ENCODE assay signal across 26 mouse cellular contexts in the genomic region with DNA sequence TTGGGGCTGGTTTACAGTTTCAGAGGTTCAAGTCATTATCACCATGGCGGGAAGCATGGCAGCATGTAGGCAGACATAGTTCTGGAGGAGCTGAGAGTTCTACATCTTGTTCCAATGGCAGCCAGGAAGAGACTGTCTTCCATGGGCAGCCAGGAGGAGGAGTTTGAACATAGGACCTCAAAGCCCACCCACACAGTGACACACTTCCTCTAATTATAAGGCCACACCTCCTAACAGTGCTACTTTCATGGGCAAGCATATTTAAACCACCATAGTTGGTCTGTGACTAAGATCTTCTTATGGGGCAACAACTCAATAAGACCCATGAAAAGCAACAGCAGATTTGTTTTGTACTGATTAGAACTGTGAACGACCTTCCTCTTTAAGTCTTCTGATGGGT. TPM values are rescaled to one million over a fixed set of nuclear protein-coding genes. Genes with fewer than 3 reads are reported as not detected.
DNase-seq lines count a peak whose midpoint lies in the region; ATAC-seq lines count a peak whose summit lies in the region.
"Had no signal": no experiment of that assay in that cellular context is flagged by ENCODE, and none has a peak within 500 bp of the region (broad histone marks: within the 10 kb centered on the region; RNA-seq: fewer than 3 reads in every experiment).

No protein-coding gene starts in this region.

- DNase-seq in heart, adult 11 months, result peak; percentile 50
- DNase-seq in heart, postnatal 10 days, result no peak
- DNase-seq in ES-CJ7 (ENCODE audit: low read depth, low spot score) (peak; percentile 81), R1 (ENCODE audit: low read depth, low spot score) (peak; percentile 87)
- no peak for DNase-seq in gastrocnemius, postnatal 10 days
- no peak for DNase-seq in adrenal gland, adult 2 months
- DNase-seq: adrenal gland, adult 8-10 months; adrenal gland, postnatal 14 days; adrenal gland, postnatal 36 days; cerebellum, adult 11-12 months; cerebellum, adult 2 months; cerebellum, adult 9-10 months; cerebellum, postnatal 10 days; cerebellum, postnatal 25 days had no signal

- peaks cover 3% of the 10 kb centered on the region; the same call in 1 of the 2 replicates for H3K9me3 ChIP-seq in neural tube, embryonic 15.5 days (replicated peaks)

- no peak overlapping the region for H3K9ac ChIP-seq in neural tube, embryonic 15.5 days (replicated peaks)
- H3K9ac ChIP-seq: embryonic facial prominence, embryonic 12.5 days; forebrain, embryonic 12.5 days had no signal

- H3K4me1 ChIP-seq in neural tube, embryonic 15.5 days, result no peaks in the 10 kb centered on the region
- H3K4me1 ChIP-seq: embryonic facial prominence, embryonic 10.5 days; embryonic facial prominence, embryonic 12.5 days; forebrain, embryonic 10.5 days; forebrain, embryonic 12.5 days had no signal

- H3K4me3 ChIP-seq in neural tube, embryonic 15.5 days (replicated peaks), result no peak overlapping the region
- H3K4me3 ChIP-seq: embryonic facial prominence, embryonic 10.5 days; embryonic facial prominence, embryonic 12.5 days; forebrain, embryonic 10.5 days; forebrain, embryonic 12.5 days had no signal

- no peaks in the 10 kb centered on the region for H3K27me3 ChIP-seq in neural tube, embryonic 15.5 days (replicated peaks)
- H3K27me3 ChIP-seq: embryonic facial prominence, embryonic 12.5 days; forebrain, embryonic 12.5 days had no signal

- intact Hi-C loops in heart, postnatal 10 days (cut with DNase I), result no loop called here

- H3K27ac ChIP-seq in neural tube, embryonic 15.5 days (replicated peaks), result no peak overlapping the region
- H3K27ac ChIP-seq: embryonic facial prominence, embryonic 10.5 days; embryonic facial prominence, embryonic 12.5 days; forebrain, embryonic 10.5 days; forebrain, embryonic 12.5 days had no signal

- WGBS in neural tube, embryonic 15.5 days, result 89% methylated on average over 2 of the region's 2 CpGs

- no peak overlapping the region for H3K4me2 ChIP-seq in neural tube, embryonic 15.5 days
- H3K4me2 ChIP-seq: embryonic facial prominence, embryonic 12.5 days; forebrain, embryonic 12.5 days had no signal

- ATAC-seq in neural tube, embryonic 15.5 days (ENCODE audit: low FRiP score), result no peak
- ATAC-seq: forebrain, embryonic 14.5 days; forebrain, embryonic 16.5 days had no signal

- H3K36me3 ChIP-seq in neural tube, embryonic 15.5 days, result no peaks in the 10 kb centered on the region
- H3K36me3 ChIP-seq: embryonic facial prominence, embryonic 10.5 days; embryonic facial prominence, embryonic 12.5 days; forebrain, embryonic 10.5 days; forebrain, embryonic 12.5 days; G1E had no signal

RNA-seq across cellular contexts. Expression of a gene that starts 39.8 kb away (rescaled TPM):
- not detected for total RNA-seq in heart, postnatal 10 days (2021)
- not detected for total RNA-seq in gastrocnemius, postnatal 10 days (2021)
- not detected for total RNA-seq in adrenal gland, adult 2 months (2021)
- polyA plus RNA-seq in adrenal gland, adult 2 months (2012; rRNA removed), result not detected in 2 replicates
- not detected in 2 replicates for polyA plus RNA-seq in neural tube, embryonic 15.5 days (2015; fragmentation: Nextera tagmentation; extraction: Ambion mirVana)
- total RNA-seq: adrenal gland, adult 8-10 months; adrenal gland, postnatal 14 days; adrenal gland, postnatal 36 days; G1E had no signal
- polyA plus RNA-seq: C2C12; cerebellum, adult 2 months; cortical plate, adult 2 months; embryonic facial prominence, embryonic 10.5 days; embryonic facial prominence, embryonic 12.5 days; embryonic facial prominence, embryonic 14.5 days; forebrain, embryonic 10.5 days; forebrain, embryonic 12.5 days; forebrain, embryonic 14.5 days; forebrain, embryonic 16.5 days; frontal cortex, adult 2 months; G1E had no signal

RNA-seq across cellular contexts. Expression of a gene that starts 46.1 kb away (rescaled TPM):
- total RNA-seq in heart, postnatal 10 days (2021), result 1 to 10 TPM; 1.6 to 1.9 TPM
- 1 to 10 TPM; 4.5 to 5.5 TPM for total RNA-seq in gastrocnemius, postnatal 10 days (2021)
- total RNA-seq in adrenal gland, adult 2 months (2021), result 1 to 10 TPM; 2.8 to 3.9 TPM
- 1.5 and 2.2 TPM in 2 replicates for polyA plus RNA-seq in adrenal gland, adult 2 months (2012; rRNA removed)
- polyA plus RNA-seq in neural tube, embryonic 15.5 days (2015; fragmentation: Nextera tagmentation; extraction: Ambion mirVana), result 0.68 and 1.0 TPM in 2 replicates
- polyA plus RNA-seq: C2C12, G1E had no signal

Comparison
In these comparisons a context has a peak if more than half of its experiments do, and no peak if none do; other contexts are left out.
1. DNase-seq: peak in heart, adult 11 months (single experiment), ES-CJ7 (single experiment) and R1 (single experiment); none in heart, postnatal 10 days (0 of 2), gastrocnemius, postnatal 10 days (single experiment) and adrenal gland, adult 2 months (single experiment).